Mouse (Mus musculus): ENCODE data around the gene P4ha1.
"Not testable (repeated sequence)": the region's sequence is repeated elsewhere in the genome, so short reads cannot be mapped to it uniquely, and the experiment has no call there.

- TF ChIP-seq CTCF (IDR thresholded peaks at IDR 0.05; ENCODE audit: low read depth); EP300 (optimal IDR thresholded peaks at IDR 0.05): not testable (repeated sequence)
Observed at GRCm38 (mm10) chr10:59381563-59381962, 58.5 kb downstream of the P4ha1 start.

Data from stomach, postnatal 0 days (tissue).